Mouse (Mus musculus) limb, embryonic 12.5 days (tissue): Measurements from ENCODE around the gene Gli2. TPM values are rescaled to one million over a fixed set of nuclear protein-coding genes. Genes with fewer than 3 reads are reported as not detected.

Experiments used
- ATAC-seq: fragments of 200-750 bp; cut with Nextera tagmentation; 2 replicates; pipeline ENCODE4 v1.8.0; 2017; ENCODE audit warnings: low read depth, moderate TSS enrichment; ENCODE audit not compliant: insufficient number of reproducible peaks, insufficient read depth, low FRiP score, low TSS enrichment
- H3K27ac ChIP-seq: fragments of 300-500 bp; sonication (generic); 2 replicates; pipeline ENCODE4 v1.5.1; 2016; ENCODE audit warnings: mild to moderate bottlenecking, moderate library complexity
- H3K27me3 ChIP-seq: fragments of 300-500 bp; sonication (generic); 2 replicates; pipeline ENCODE4 v1.6.1; 2016; ENCODE audit warnings: mild to moderate bottlenecking, moderate library complexity
- H3K36me3 ChIP-seq: fragments of 300-500 bp; sonication (generic); 2 replicates; pipeline ENCODE4 v1.6.1; 2016; ENCODE audit warnings: mild to moderate bottlenecking, moderate library complexity
- H3K4me1 ChIP-seq: fragments of 300-500 bp; sonication (generic); replicated peaks from 2 replicates; pipeline ENCODE4 v1.6.1; 2016
- H3K4me2 ChIP-seq: fragments of 300-500 bp; sonication (generic); 2 replicates; pipeline ENCODE4 v1.6.1; 2016; ENCODE audit warnings: mild to moderate bottlenecking, moderate library complexity
- H3K4me3 ChIP-seq: fragments of 300-500 bp; sonication (generic); replicated peaks from 2 replicates; pipeline ENCODE4 v1.5.1; 2016; ENCODE audit warnings: mild to moderate bottlenecking
- H3K9ac ChIP-seq: fragments of 300-500 bp; sonication (generic); replicated peaks from 2 replicates; pipeline ENCODE4 v1.6.1; 2016; ENCODE audit warnings: mild to moderate bottlenecking, moderate library complexity
- H3K9me3 ChIP-seq: fragments of 300-500 bp; sonication (generic); 2 replicates; pipeline ENCODE4 v1.6.1; 2016; ENCODE audit warnings: mild to moderate bottlenecking, moderate library complexity
- WGBS: fragments of 180-500 bp; shearing (Covaris S2); methylation state at CpG from one replicate; pipeline ENCODE4 v1.1.7; 2016; 5-methylcytosine and 5-hydroxymethylcytosine counted together
- polyA plus RNA-seq: library from polyadenylated mRNA; unstranded; fragments of >200 nt; fragmentation: Nextera tagmentation; extraction: Ambion mirVana; gene quantifications from 2 replicates; pipeline ENCODE4 v1.2.1, GENCODE M21; 2016

The Gli2 gene
- polyA plus RNA-seq, 1 experiment from 2014 or later: 14.2 TPM

- peaks cover 17% of the 10 kb centered on the region for H3K36me3 ChIP-seq
- H3K4me3 ChIP-seq: 0 out of 2 replicates have a peak overlapping the region, but pooled peaks have one; percentile 9
Measured at GRCm38 (mm10) chr1:119033450-119034162, 19.8 kb downstream of the Gli2 start.

GRCm38 (mm10) chr1:119031185-119031584 is 22.2 kb downstream of the Gli2 start:
- peaks cover 69% of the 10 kb centered on the region for H3K4me1 ChIP-seq
- no peaks in the 10 kb centered on the region for H3K27me3 ChIP-seq
- peaks cover 23% of the 10 kb centered on the region; the same call in 1 of the 2 replicates for H3K36me3 ChIP-seq
- no peak overlapping the region for H3K27ac ChIP-seq
- H3K9me3 ChIP-seq: no peaks in the 10 kb centered on the region
- no peak overlapping the region for H3K9ac ChIP-seq
- 77% methylated on average over 6 of the region's 6 CpGs for WGBS
- H3K4me2 ChIP-seq: no peak overlapping the region
- no peak for ATAC-seq
- H3K4me3 ChIP-seq: no peak overlapping the region

More at GRCm38 (mm10) chr1:119033450-119034162, 19.8 kb downstream of the Gli2 start:
- H3K9ac ChIP-seq: peak overlapping the region; percentile 31
- ATAC-seq: peak; percentile 86
- no peaks in the 10 kb centered on the region for H3K27me3 ChIP-seq
- no peaks in the 10 kb centered on the region for H3K9me3 ChIP-seq
- peaks cover 57% of the 10 kb centered on the region for H3K4me1 ChIP-seq
- H3K4me2 ChIP-seq: peak overlapping the region; percentile 43
- peak overlapping the region; percentile 96 for H3K27ac ChIP-seq
- 36% methylated on average over 3 of the region's 3 CpGs for WGBS

GRCm38 (mm10) chr1:119025647-119026358 is 27.6 kb downstream of the Gli2 start:
- H3K9ac ChIP-seq: no peak overlapping the region
- H3K4me3 ChIP-seq: no peak overlapping the region
- peaks cover 48% of the 10 kb centered on the region for H3K4me1 ChIP-seq
- peak overlapping the region; percentile 82 for H3K27ac ChIP-seq
- no peak overlapping the region; the same call in 1 of the 2 replicates for H3K4me2 ChIP-seq
- no peaks in the 10 kb centered on the region for H3K9me3 ChIP-seq
- WGBS: 44% methylated on average over 8 of the region's 8 CpGs
- ATAC-seq: peak; percentile 52
- peaks cover 45% of the 10 kb centered on the region; the same call in 1 of the 2 replicates for H3K36me3 ChIP-seq
- no peaks in the 10 kb centered on the region for H3K27me3 ChIP-seq

- Histone ChIP-seq H3K27ac (no peak overlapping the region), H3K36me3 (peaks cover 34% of the 10 kb centered on the region; the same call in 1 of the 2 replicates), H3K9ac (no peak overlapping the region), H3K9me3 (no peaks in the 10 kb centered on the region), H3K4me2 (no peak overlapping the region), H3K4me1 (peaks cover 38% of the 10 kb centered on the region), H3K27me3 (no peaks in the 10 kb centered on the region), H3K4me3 (no peak overlapping the region)
- no peak for ATAC-seq
- 87% methylated on average over 1 of the region's 1 CpGs for WGBS
Measured at GRCm38 (mm10) chr1:119022311-119022710, 31.1 kb downstream of the Gli2 start.

- 84% methylated on average over 2 of the region's 2 CpGs for WGBS
- Histone ChIP-seq H3K36me3 (peaks cover 39% of the 10 kb centered on the region; the same call in 1 of the 2 replicates), H3K4me2 (no peak overlapping the region), H3K27ac (no peak overlapping the region), H3K9ac (no peak overlapping the region), H3K4me3 (no peak overlapping the region), H3K4me1 (peaks cover 27% of the 10 kb centered on the region), H3K27me3 (no peaks in the 10 kb centered on the region), H3K9me3 (no peaks in the 10 kb centered on the region)
- ATAC-seq: no peak
Measured at GRCm38 (mm10) chr1:119020092-119020491, 33.3 kb downstream of the Gli2 start.

GRCm38 (mm10) chr1:119019056-119019455 is 34.4 kb downstream of the Gli2 start:
- Histone ChIP-seq H3K9ac (no peak overlapping the region), H3K27me3 (no peaks in the 10 kb centered on the region), H3K36me3 (peaks cover 38% of the 10 kb centered on the region; the same call in 1 of the 2 replicates), H3K4me2 (no peak overlapping the region), H3K4me3 (no peak overlapping the region), H3K27ac (no peak overlapping the region), H3K4me1 (peaks cover 30% of the 10 kb centered on the region), H3K9me3 (no peaks in the 10 kb centered on the region)
- ATAC-seq: no peak

GRCm38 (mm10) chr1:119016866-119017265 is 36.6 kb downstream of the Gli2 start:
- no peaks in the 10 kb centered on the region for H3K27me3 ChIP-seq
- H3K4me2 ChIP-seq: no peak overlapping the region
- H3K4me1 ChIP-seq: peaks cover 15% of the 10 kb centered on the region
- H3K9me3 ChIP-seq: no peaks in the 10 kb centered on the region
- no peak overlapping the region for H3K9ac ChIP-seq
- peaks cover 37% of the 10 kb centered on the region for H3K36me3 ChIP-seq
- no peak overlapping the region for H3K27ac ChIP-seq
- ATAC-seq: no peak
- H3K4me3 ChIP-seq: no peak overlapping the region
- 84% methylated on average over 3 of the region's 3 CpGs for WGBS

GRCm38 (mm10) chr1:119015108-119015507 is 38.3 kb downstream of the Gli2 start:
- no peak overlapping the region for H3K27ac ChIP-seq
- WGBS: 81% methylated on average over 6 of the region's 6 CpGs
- H3K36me3 ChIP-seq: peaks cover 28% of the 10 kb centered on the region
- peaks cover 18% of the 10 kb centered on the region for H3K4me1 ChIP-seq
- H3K9ac ChIP-seq: no peak overlapping the region
- no peak overlapping the region for H3K4me3 ChIP-seq
- ATAC-seq: no peak
- H3K4me2 ChIP-seq: no peak overlapping the region
- H3K9me3 ChIP-seq: no peaks in the 10 kb centered on the region
- H3K27me3 ChIP-seq: no peaks in the 10 kb centered on the region

- H3K4me1 ChIP-seq: peaks cover 44% of the 10 kb centered on the region
- H3K27me3 ChIP-seq: 0 out of 2 replicates have a peak, but pooled peaks cover 6% of the 10 kb centered on the region
- ATAC-seq: no peak
- H3K9ac ChIP-seq: no peak overlapping the region
- no peak overlapping the region for H3K4me3 ChIP-seq
- H3K36me3 ChIP-seq: peaks cover 36% of the 10 kb centered on the region
- H3K27ac ChIP-seq: no peak overlapping the region
- H3K9me3 ChIP-seq: no peaks in the 10 kb centered on the region
- H3K4me2 ChIP-seq: no peak overlapping the region
Measured at GRCm38 (mm10) chr1:119008949-119009348, 44.5 kb downstream of the Gli2 start.

GRCm38 (mm10) chr1:119003852-119004398 is 49.5 kb downstream of the Gli2 start:
- H3K36me3 ChIP-seq: peaks cover 51% of the 10 kb centered on the region
- 38% methylated on average over 1 of the region's 1 CpGs for WGBS
- no peaks in the 10 kb centered on the region for H3K9me3 ChIP-seq
- no peak overlapping the region for H3K4me3 ChIP-seq
- 0 out of 2 replicates have a peak, but pooled peaks cover 6% of the 10 kb centered on the region for H3K27me3 ChIP-seq
- no peak overlapping the region for H3K27ac ChIP-seq
- H3K4me2 ChIP-seq: no peak overlapping the region
- no peak for ATAC-seq
- H3K4me1 ChIP-seq: peaks cover 77% of the 10 kb centered on the region
- no peak overlapping the region for H3K9ac ChIP-seq

GRCm38 (mm10) chr1:119001454-119002034 is 51.9 kb downstream of the Gli2 start:
- Histone ChIP-seq H3K27me3 (0 out of 2 replicates have a peak, but pooled peaks cover 6% of the 10 kb centered on the region), H3K9ac (no peak overlapping the region), H3K4me3 (no peak overlapping the region), H3K27ac (peak overlapping the region; percentile 53), H3K36me3 (peaks cover 53% of the 10 kb centered on the region), H3K9me3 (no peaks in the 10 kb centered on the region), H3K4me2 (peak overlapping the region; percentile 13; the same call in 1 of the 2 replicates), H3K4me1 (peaks cover 66% of the 10 kb centered on the region)
- peak; percentile 43; the same call in 1 of the 2 replicates for ATAC-seq
- WGBS: 16% methylated on average over 12 of the region's 12 CpGs
